Mouse (Mus musculus): ENCODE results near the gene Slc9a8.

DNA sequence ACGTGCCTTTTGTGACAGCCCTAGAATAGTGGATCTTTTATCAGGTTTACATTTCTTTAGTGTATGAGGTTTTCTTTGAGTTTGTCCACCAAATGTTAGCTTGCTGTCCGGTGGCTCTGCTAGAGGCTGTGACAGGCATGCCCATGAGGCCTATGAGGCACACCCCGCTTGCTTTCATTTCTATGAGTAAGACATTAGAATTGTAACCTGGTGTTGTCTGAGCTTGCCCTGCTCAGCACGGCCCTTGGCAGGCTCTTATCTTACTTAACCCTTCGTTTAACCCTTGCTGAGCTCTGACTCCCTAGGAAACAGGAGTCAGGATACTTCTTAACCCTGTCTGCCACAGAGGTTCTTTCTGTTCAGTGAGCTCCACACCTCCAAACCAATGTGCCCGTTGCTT, 3.9 kb downstream of the Slc9a8 start:
- TF ChIP-seq CTCF (IDR thresholded peaks at IDR 0.05 in 2 of 3, conservative IDR thresholded peaks at IDR 0.05 in 1 of 3; ENCODE audit: control insufficient read depth in 1 of 3, insufficient read depth in 1 of 3, low read depth in 2 of 3, low read length in 3 of 3, poor library complexity in 1 of 3, severe bottlenecking in 1 of 3) (no peak), MEF2A (IDR thresholded peaks at IDR 0.05; ENCODE audit: extremely low read depth, insufficient replicate concordance, low read depth, low read length, poor library complexity, severe bottlenecking) (no peak), MAX (IDR thresholded peaks at IDR 0.05; ENCODE audit: low read length) (no peak), SIN3A (IDR thresholded peaks at IDR 0.05; ENCODE audit: low read length) (no peak), SMC3 (IDR thresholded peaks at IDR 0.05; ENCODE audit: low read depth, low read length) (no peak), HCFC1 (IDR thresholded peaks at IDR 0.05; ENCODE audit: low read depth, low read length) (no peak), ZMIZ1 (IDR thresholded peaks at IDR 0.05; ENCODE audit: low read depth, low read length) (no peak), USF2 (IDR thresholded peaks at IDR 0.05; ENCODE audit: borderline replicate concordance in 1 of 2, insufficient read depth in 1 of 2, low read depth in 1 of 2, low read length in 2 of 2) (no peak)
